Mouse (Mus musculus) B cell, adult 2 months (primary cell): Measurements from ENCODE around the gene Ccnb1ip1.

ENCODE experiments used
- DNase-seq, 2 experiments: peaks; one replicate each; pipeline ENCODE4 v3.0.0; 2022

The Ccnb1ip1 gene

GRCm38 (mm10) chr14:50782166-50782565 is 25.4 kb downstream of the Ccnb1ip1 start:
- DNase-seq = no peak

DNA sequence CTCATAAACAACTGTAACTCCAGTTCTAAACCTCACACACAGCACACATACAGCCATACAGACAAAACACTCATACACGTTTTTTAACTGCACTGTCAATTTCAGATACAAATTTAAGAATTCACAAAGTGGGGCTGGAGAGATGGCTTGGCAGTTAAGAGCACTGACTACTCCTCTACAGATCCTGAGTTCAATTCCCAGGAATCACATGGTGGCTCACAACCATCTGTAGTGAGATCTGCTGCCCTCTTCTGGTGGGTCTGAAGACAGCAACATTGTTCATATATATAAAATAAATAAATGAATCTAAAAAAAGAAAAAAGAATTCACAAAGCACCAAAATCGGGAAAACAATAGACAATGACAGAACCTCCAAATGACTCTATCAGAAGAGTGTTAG is 36.2 kb downstream of the Ccnb1ip1 start:
- peak; percentile 18 to 33 for DNase-seq

DNA sequence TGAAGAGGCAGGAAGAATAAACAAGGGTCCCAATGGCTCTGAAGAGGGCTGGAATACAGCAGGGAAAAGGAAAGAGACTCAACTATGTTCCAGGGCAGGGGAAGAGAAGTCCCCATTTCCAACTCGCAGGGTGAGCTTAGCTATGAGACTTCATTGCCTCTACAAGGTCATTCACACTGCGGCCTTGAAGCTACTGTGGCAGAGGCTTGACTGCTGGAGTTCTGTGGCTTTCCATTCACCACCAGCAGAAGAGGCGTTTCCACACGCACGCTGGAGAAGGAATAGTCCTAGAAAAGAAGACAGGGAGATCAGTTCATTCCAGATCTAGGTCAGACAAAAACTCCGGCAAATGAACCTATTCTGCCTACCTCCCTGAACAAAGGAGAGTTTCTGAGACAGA is 41.8 kb downstream of the Ccnb1ip1 start:
- no peak for DNase-seq

DNA sequence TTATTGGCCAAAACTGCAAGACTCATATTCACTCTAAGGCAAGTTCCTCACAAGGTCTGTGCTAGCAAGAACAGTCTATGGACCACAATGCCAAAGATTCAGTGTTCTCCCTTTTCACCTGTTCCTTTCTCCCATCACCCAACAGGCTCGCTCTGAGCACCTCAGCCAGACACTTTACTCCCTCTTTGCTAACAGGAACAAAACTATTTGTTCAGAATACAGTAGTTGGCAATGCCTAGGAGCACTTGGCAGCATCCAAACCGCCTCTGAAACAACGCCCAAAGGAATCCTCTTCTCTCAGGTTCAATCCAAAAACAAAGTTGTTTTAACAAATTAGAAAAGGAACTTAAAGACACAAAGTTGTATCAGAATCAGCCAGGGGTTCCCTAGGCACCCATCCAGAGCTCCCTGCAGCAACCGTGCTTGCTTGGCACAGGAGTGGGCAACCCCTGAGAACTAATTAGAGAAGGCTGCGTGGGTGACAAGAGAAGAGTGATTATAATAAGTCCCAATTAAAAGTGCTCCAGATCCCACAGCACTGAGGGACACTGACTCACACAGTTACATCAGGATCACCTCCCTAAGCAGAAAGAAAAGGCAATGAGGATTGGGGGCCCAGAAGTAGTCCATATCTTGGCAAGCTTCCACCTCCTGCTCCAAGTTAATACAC is 49.0 kb downstream of the Ccnb1ip1 start:
- DNase-seq = no peak

GRCm38 (mm10) chr14:50744994-50745393 is 62.5 kb downstream of the Ccnb1ip1 start, which contains the start of gene Olfr749:
Gene Olfr749, minus strand, starts transcription at chr14:50745094.
- no peak for DNase-seq

DNA sequence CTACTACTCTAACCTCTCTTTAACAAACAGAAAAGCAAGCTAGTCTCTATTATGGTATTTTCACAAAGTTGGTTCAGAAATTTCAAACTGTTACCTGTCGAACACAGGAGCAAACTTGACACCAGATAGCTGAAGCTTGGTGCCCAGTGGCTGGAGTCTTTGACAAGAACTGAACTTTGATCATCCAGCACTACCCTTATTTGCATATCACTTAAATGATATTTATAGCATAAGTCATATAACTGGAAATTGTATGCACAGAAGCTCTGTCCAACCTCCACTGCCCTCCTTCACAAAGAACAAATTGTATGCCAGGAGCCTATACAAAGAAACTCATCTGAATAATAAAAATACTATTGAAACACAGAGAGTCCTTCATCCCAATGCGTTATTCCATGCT is 65.9 kb downstream of the Ccnb1ip1 start:
- no peak for DNase-seq

GRCm38 (mm10) chr14:50740334-50740733 is 67.2 kb downstream of the Ccnb1ip1 start:
- no peak for DNase-seq
